ENCODE assay signal across 22 mouse cellular contexts in genomic region chr5:140498176-140498575, GRCm38 (mm10). TPM values are rescaled to one million over a fixed set of nuclear protein-coding genes. Genes with fewer than 3 reads are reported as not detected.
DNase-seq lines count a peak whose midpoint lies in the region; ATAC-seq and TF ChIP-seq lines count a peak whose summit lies in the region.
"Had no signal": no experiment of that assay in that cellular context is flagged by ENCODE, and none has a peak within 500 bp of the region (broad histone marks: within the 10 kb centered on the region; RNA-seq: fewer than 3 reads in every experiment).

No protein-coding gene starts in this region.

- no peak for TF ChIP-seq POLR2A in liver, adult 2 months (IDR thresholded peaks at IDR 0.05; ENCODE audit: extremely low read depth, insufficient read depth, low read length)

- TF ChIP-seq CTCF in liver, adult 2 months (IDR thresholded peaks at IDR 0.05; ENCODE audit: low read depth, low read length) = no peak
- TF ChIP-seq CTCF in lung, postnatal 0 days (IDR thresholded peaks at IDR 0.05) = no peak

- no peaks in the 10 kb centered on the region for H3K36me3 ChIP-seq in liver, adult 2 months (ENCODE audit: control insufficient read depth, insufficient read depth, low read length)
- H3K36me3 ChIP-seq in lung, postnatal 0 days (ENCODE audit: insufficient read depth, low read length) = no peaks in the 10 kb centered on the region
- no peaks in the 10 kb centered on the region for H3K36me3 ChIP-seq in forebrain, embryonic 16.5 days (ENCODE audit: control insufficient read depth, insufficient read depth)
- H3K36me3 ChIP-seq: embryonic facial prominence, embryonic 12.5 days; forebrain, embryonic 15.5 days; heart, embryonic 12.5 days; hindbrain, embryonic 10.5 days had no signal

- H3K4me1 ChIP-seq in liver, adult 2 months (ENCODE audit: control insufficient read depth, insufficient read depth, low read length) = peaks cover 9% of the 10 kb centered on the region; the same call in 1 of the 2 replicates
- no peaks in the 10 kb centered on the region for H3K4me1 ChIP-seq in lung, postnatal 0 days (ENCODE audit: insufficient read depth, low read depth, low read length)
- H3K4me1 ChIP-seq in forebrain, embryonic 16.5 days (replicated peaks; ENCODE audit: control insufficient read depth, insufficient read depth, low read length) = peaks cover 6% of the 10 kb centered on the region; the same call in 1 of the 2 replicates

- no peak overlapping the region for H3K27ac ChIP-seq in liver, adult 2 months (replicated peaks; ENCODE audit: insufficient read depth, low read depth, low read length)
- no peak overlapping the region for H3K27ac ChIP-seq in lung, postnatal 0 days (ENCODE audit: low read length)
- H3K27ac ChIP-seq in forebrain, embryonic 16.5 days (ENCODE audit: low read length) = no peak overlapping the region
- H3K27ac ChIP-seq: embryonic facial prominence, embryonic 12.5 days; forebrain, embryonic 15.5 days; hindbrain, embryonic 10.5 days; hindbrain, embryonic 14.5 days had no signal

- no peak overlapping the region for H3K4me2 ChIP-seq in lung, postnatal 0 days (replicated peaks; ENCODE audit: low read depth, low read length)
- H3K4me2 ChIP-seq in forebrain, embryonic 16.5 days (ENCODE audit: low read length) = no peak overlapping the region
- H3K4me2 ChIP-seq: embryonic facial prominence, embryonic 12.5 days; forebrain, embryonic 15.5 days; heart, embryonic 12.5 days; hindbrain, embryonic 14.5 days had no signal

- WGBS in liver, adult 2 months = 40% methylated on average over 6 of the region's 6 CpGs
- WGBS in lung, postnatal 0 days = 53% methylated on average over 6 of the region's 6 CpGs
- WGBS in forebrain, embryonic 16.5 days = 84% methylated on average over 6 of the region's 6 CpGs

- no peak overlapping the region for H3K9ac ChIP-seq in liver, adult 2 months (ENCODE audit: low read depth, low read length)
- no peak overlapping the region for H3K9ac ChIP-seq in lung, postnatal 0 days (replicated peaks; ENCODE audit: low read depth)
- no peak overlapping the region for H3K9ac ChIP-seq in forebrain, embryonic 16.5 days (replicated peaks; ENCODE audit: low read depth, low read length)
- H3K9ac ChIP-seq: embryonic facial prominence, embryonic 12.5 days; forebrain, embryonic 15.5 days; heart, embryonic 12.5 days; hindbrain, embryonic 14.5 days had no signal

- DNase-seq in liver, adult 2 months (ENCODE audit: extremely low read depth, low read depth, low spot score) = peak; percentile 54
- DNase-seq in liver = no peak
- DNase-seq in lung, postnatal 0 days (ENCODE audit: low spot score) = peak; percentile 23
- DNase-seq in lung, postnatal 4 days = no peak
- DNase-seq in lung, postnatal 25 days (ENCODE audit: low spot score) = peak; percentile 46
- DNase-seq: adrenal gland, postnatal 36 days; cerebellum, adult 11-12 months; cerebellum, adult 9-10 months; cerebellum, postnatal 25 days; gastrocnemius, postnatal 10 days had no signal

- H3K79me2 ChIP-seq in liver, adult 2 months (ENCODE audit: control insufficient read depth, insufficient read depth, low read length) = no peaks in the 10 kb centered on the region

- H3K9me3 ChIP-seq in lung, postnatal 0 days (ENCODE audit: low read length) = no peaks in the 10 kb centered on the region
- no peaks in the 10 kb centered on the region for H3K9me3 ChIP-seq in forebrain, embryonic 16.5 days (ENCODE audit: control insufficient read depth, low read length)
- H3K9me3 ChIP-seq: embryonic facial prominence, embryonic 12.5 days; forebrain, embryonic 15.5 days; heart, embryonic 12.5 days; hindbrain, embryonic 10.5 days had no signal

- no peaks in the 10 kb centered on the region for H3K27me3 ChIP-seq in liver, adult 2 months (ENCODE audit: control insufficient read depth, insufficient read depth, low read length)
- H3K27me3 ChIP-seq in lung, postnatal 0 days (replicated peaks; ENCODE audit: insufficient read depth, low read length) = no peaks in the 10 kb centered on the region
- no peaks in the 10 kb centered on the region for H3K27me3 ChIP-seq in forebrain, embryonic 16.5 days (replicated peaks; ENCODE audit: control insufficient read depth, insufficient read depth, low read length)
- H3K27me3 ChIP-seq: embryonic facial prominence, embryonic 12.5 days; forebrain, embryonic 15.5 days; heart, embryonic 12.5 days had no signal

- 0 out of 2 replicates have a peak, but pooled peaks have one; percentile 4 for ATAC-seq in lung, postnatal 0 days
- ATAC-seq in monocyte, adult 5-6 weeks (replicated peaks; ENCODE audit: insufficient number of reproducible peaks, low FRiP score, low TSS enrichment, poor library complexity, severe bottlenecking) = no peak
- ATAC-seq in forebrain, embryonic 16.5 days = no peak
- ATAC-seq: forebrain, embryonic 15.5 days had no signal

- no peak for TF ChIP-seq EP300 in lung, postnatal 0 days (IDR thresholded peaks at IDR 0.05)

- H3K4me3 ChIP-seq in liver, adult 2 months (ENCODE audit: insufficient read depth, low read depth, low read length) = no peak overlapping the region
- H3K4me3 ChIP-seq in lung, postnatal 0 days (ENCODE audit: low read depth, low read length) = no peak overlapping the region
- no peak overlapping the region for H3K4me3 ChIP-seq in forebrain, embryonic 16.5 days (replicated peaks; ENCODE audit: low read length)
- H3K4me3 ChIP-seq: embryonic facial prominence, embryonic 12.5 days; forebrain, embryonic 15.5 days; heart, embryonic 12.5 days; hindbrain, embryonic 10.5 days had no signal

RNA-seq across cellular contexts. Expression of gene Chst12, which starts 7.2 kb away (rescaled TPM):
- 0.27 and 0.28 TPM in 2 replicates for total RNA-seq in liver, adult 2 months (2014; rRNA removed)
- polyA plus RNA-seq in liver, adult 2 months (2012; rRNA removed) = 1.1 and 1.4 TPM in 2 replicates
- polyA plus RNA-seq in lung, postnatal 0 days (2015; fragmentation: Nextera tagmentation; extraction: Ambion mirVana) = 19.9 and 21.7 TPM in 2 replicates
- 30.8 to 35.1 TPM (median 32.4 TPM) in 3 replicates for total RNA-seq in monocyte, adult 5-6 weeks (2017)
- 15.6 and 17.7 TPM in 2 replicates for polyA plus RNA-seq in forebrain, embryonic 16.5 days (2015; fragmentation: Nextera tagmentation; extraction: Ambion mirVana)

RNA-seq across cellular contexts. Expression of gene Gm4869, which starts 52.7 kb away (rescaled TPM):
- not detected in 2 replicates for total RNA-seq in liver, adult 2 months (2014; rRNA removed)
- polyA plus RNA-seq in liver, adult 2 months (2012; rRNA removed) = not detected in 2 replicates
- polyA plus RNA-seq in lung, postnatal 0 days (2015; fragmentation: Nextera tagmentation; extraction: Ambion mirVana) = not detected in 2 replicates
- not detected in 3 replicates for total RNA-seq in monocyte, adult 5-6 weeks (2017)
- not detected in 2 replicates for polyA plus RNA-seq in forebrain, embryonic 16.5 days (2015; fragmentation: Nextera tagmentation; extraction: Ambion mirVana)
- total RNA-seq: gastrocnemius, postnatal 10 days; heart, adult 8-10 months; heart, postnatal 25 days had no signal
- polyA plus RNA-seq: forebrain, embryonic 11.5 days; forebrain, embryonic 15.5 days; gonadal fat pad, adult 2 months; heart, embryonic 12.5 days; heart, embryonic 16.5 days; hindbrain, embryonic 10.5 days; hindbrain, embryonic 14.5 days had no signal

Comparison
In these comparisons a context has a peak if more than half of its experiments do, and no peak if none do; other contexts are left out.
1. DNase-seq: peak in liver, adult 2 months (single experiment), lung, postnatal 0 days (single experiment) and lung, postnatal 25 days (single experiment); none in liver (single experiment) and lung, postnatal 4 days (0 of 2).